Mouse (Mus musculus) cerebellum, adult 2 months (tissue): ENCODE data around the gene Hap1. TPM values are rescaled to one million over a fixed set of nuclear protein-coding genes. Genes with fewer than 3 reads are reported as not detected.
"Not testable (repeated sequence)": the region's sequence is repeated elsewhere in the genome, so short reads cannot be mapped to it uniquely, and the experiment has no call there.

ENCODE experiments used
- DNase-seq, 2 experiments: peaks; one replicate each; pipeline ENCODE4 v3.0.0; 2021
- H3K27ac ChIP-seq: fragments of 200-500 bp; 2 replicates; pipeline ENCODE4 v1.5.1; 2012; ENCODE audit warnings: low read length, control low read depth, inconsistent platforms; ENCODE audit not compliant: insufficient read depth
- H3K27me3 ChIP-seq: fragments of 200-500 bp; 2 replicates; pipeline ENCODE4 v1.6.1; 2012; ENCODE audit warnings: inconsistent platforms, mild to moderate bottlenecking, low read length, moderate library complexity; ENCODE audit not compliant: control insufficient read depth, insufficient read depth
- H3K4me1 ChIP-seq: fragments of 200-500 bp; 2 replicates; pipeline ENCODE4 v1.6.1; 2011; ENCODE audit warnings: low read length; ENCODE audit not compliant: control insufficient read depth, insufficient read depth
- H3K4me3 ChIP-seq: fragments of 200-500 bp; replicated peaks from 2 replicates; pipeline ENCODE3; 2011; ENCODE audit warnings: mild to moderate bottlenecking, low read depth, low read length, control low read depth; ENCODE audit not compliant: insufficient read depth
- CTCF ChIP-seq: fragments of 200-500 bp; IDR thresholded peaks from 2 replicates; pipeline ENCODE4 v1.5.1; 2011; ENCODE audit warnings: low read depth, mild to moderate bottlenecking, control low read depth, low read length, moderate library complexity, borderline replicate concordance; ENCODE audit not compliant: insufficient read depth
- POLR2A ChIP-seq: fragments of 200-500 bp; IDR thresholded peaks from 2 replicates; pipeline ENCODE4 v1.6.1; 2011; ENCODE audit warnings: low read length, control low read depth, borderline replicate concordance; ENCODE audit not compliant: insufficient read depth
- WGBS: fragments of 180-500 bp; shearing (Covaris S2); methylation state at CpG from one replicate; pipeline ENCODE4 v1.1.7; 2018; 5-methylcytosine and 5-hydroxymethylcytosine counted together
- polyA plus RNA-seq: library from polyadenylated mRNA; depleted of rRNA; stranded (reverse); fragments of >200 nt; gene quantifications from 2 replicates; pipeline ENCODE4 v1.2.3, GENCODE M21; 2012

Hap1 gene
- polyA plus RNA-seq, 1 experiment = 107 TPM

DNA sequence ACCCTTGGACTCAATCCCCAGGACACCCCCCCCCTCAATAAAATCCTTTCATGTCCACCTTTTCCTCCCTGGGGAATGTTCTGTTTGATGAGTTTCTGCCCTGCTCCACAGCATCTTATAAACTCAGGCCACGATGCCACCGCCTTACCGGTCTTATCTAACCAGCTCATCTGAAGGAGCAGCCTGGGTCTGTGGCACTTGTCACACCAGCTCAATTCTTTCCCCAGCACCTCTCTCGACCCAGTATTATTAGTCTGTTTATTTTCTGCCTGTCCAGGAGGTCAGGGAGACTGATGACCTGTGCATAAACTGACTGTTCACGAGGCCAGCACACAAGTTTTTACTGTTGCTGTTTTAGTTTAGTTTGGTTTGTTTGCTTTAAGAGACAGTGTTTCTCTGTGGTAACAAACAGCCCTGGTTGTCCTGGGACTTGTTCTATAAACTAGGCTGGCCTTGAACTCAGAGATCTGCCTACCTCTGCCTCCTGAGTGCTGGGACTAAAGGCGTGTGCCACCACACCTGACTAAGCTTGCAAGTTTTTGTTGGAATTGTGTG, 38.0 kb downstream of the Hap1 start:
- no peaks in the 10 kb centered on the region for H3K4me1 ChIP-seq
- no peak overlapping the region for H3K4me3 ChIP-seq
- no peak overlapping the region for H3K27ac ChIP-seq
- 79% methylated on average over 6 of the region's 6 CpGs for WGBS
- H3K27me3 ChIP-seq = no peaks in the 10 kb centered on the region
- no peak for DNase-seq
- TF ChIP-seq CTCF (no peak), POLR2A (no peak)

DNA sequence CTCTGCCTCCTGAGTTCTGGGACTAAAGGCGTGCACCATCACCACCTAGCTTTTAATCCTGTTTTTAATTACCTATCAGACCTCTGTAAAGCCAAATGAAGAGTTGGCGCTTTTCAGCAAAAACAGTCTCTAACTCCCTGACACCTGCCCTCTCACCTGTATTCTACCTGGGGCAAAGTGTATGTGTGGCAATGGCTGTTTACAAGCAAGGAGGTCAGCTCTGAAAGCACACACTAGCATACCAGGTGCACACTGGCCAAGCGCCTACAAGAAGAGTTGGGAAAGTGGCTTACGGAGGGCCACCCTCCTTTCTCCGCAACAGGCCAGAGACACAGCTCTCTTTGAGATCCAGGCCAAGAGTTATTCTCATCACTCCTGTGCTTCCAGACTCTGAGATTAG, 40.5 kb downstream of the Hap1 start:
- H3K4me1 ChIP-seq = peaks cover 3% of the 10 kb centered on the region; the same call in 1 of the 2 replicates
- TF ChIP-seq POLR2A (no peak), CTCF (no peak)
- H3K4me3 ChIP-seq = no peak overlapping the region
- no peak overlapping the region for H3K27ac ChIP-seq
- no peaks in the 10 kb centered on the region for H3K27me3 ChIP-seq
- DNase-seq = no peak
- 90% methylated on average over 5 of the region's 5 CpGs for WGBS

DNA sequence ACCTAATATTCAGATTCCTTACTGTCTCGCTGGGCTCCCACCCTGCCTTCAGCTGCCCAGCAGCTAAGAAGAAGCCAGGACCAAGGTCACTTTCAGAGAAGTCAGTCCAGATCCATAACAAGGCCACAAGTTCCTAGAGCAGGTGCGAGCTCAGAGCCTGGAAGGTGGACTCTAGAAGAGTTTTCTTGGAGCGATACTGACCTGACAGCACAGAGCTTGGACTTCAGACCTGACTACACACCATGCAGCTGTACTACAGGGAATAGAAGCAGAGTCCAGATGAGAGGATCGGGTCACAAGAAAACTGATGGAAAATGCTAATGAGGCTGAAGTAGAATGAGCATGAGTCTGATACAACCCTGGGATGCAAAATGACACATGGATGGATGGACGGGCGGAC, 42.5 kb downstream of the Hap1 start:
- Histone ChIP-seq H3K4me3 (no peak overlapping the region), H3K4me1 (peaks cover 3% of the 10 kb centered on the region; the same call in 1 of the 2 replicates), H3K27ac (no peak overlapping the region), H3K27me3 (no peaks in the 10 kb centered on the region)
- TF ChIP-seq CTCF (no peak), POLR2A (no peak)
- 89% methylated on average over 6 of the region's 6 CpGs for WGBS
- DNase-seq = no peak

DNA sequence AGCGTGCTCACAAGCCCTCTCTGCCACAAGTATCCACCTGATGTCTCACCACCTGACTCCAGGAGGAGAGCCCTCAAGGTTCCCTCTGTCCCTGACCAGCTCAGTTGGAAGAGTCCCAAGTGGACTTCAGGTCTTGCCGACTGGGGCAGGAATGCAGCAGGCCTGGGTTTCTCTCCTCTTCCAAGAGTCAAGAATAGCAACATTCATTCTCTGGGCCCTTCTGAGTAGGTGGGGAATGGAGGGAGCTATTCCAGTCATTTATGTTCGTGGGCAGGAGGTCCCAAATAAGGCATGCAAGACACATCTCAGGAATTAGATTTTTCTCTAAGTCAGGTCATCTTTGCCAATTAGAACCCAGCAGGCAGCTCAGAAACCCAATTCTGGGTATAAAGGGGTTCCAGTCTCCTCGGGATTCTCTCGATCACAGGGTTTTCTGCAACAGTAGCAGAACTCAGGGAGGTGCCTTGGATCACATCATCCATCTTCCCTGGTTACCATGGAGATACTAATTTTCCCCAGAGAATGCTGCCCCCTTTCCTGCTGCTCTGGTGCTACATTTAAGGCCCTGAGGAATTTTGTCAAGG, 43.7 kb downstream of the Hap1 start:
- 16% methylated on average over 5 of the region's 5 CpGs for WGBS
- TF ChIP-seq POLR2A (no peak), CTCF (no peak)

DNA sequence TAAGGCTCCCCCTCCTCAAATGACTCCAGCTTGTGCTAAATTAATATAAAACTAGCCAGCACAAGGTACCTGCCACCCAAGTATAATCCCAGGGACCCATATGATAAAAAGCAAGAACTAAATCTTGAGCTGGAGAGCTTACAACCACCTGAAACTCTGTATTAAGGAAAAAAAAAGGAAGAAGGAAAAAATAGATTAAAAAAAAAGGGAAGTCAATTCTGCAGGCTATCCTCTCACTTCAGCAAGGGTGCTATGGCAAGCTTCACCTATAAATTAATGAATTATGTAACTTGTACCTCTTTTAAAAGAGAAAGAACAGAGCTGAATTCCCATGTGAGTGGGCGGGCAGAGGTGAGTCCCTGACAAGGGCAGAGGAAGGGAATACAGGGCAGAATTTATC, 44.3 kb downstream of the Hap1 start:
- H3K4me3 ChIP-seq = no peak overlapping the region
- no peaks in the 10 kb centered on the region for H3K27me3 ChIP-seq
- TF ChIP-seq POLR2A = no peak
- no peak for TF ChIP-seq CTCF
- H3K4me1 ChIP-seq = peaks cover 3% of the 10 kb centered on the region; the same call in 1 of the 2 replicates
- WGBS = 100% methylated on average over 1 of the region's 1 CpGs
- DNase-seq = no peak
- H3K27ac ChIP-seq = no peak overlapping the region

More for the DNA sequence above, 43.7 kb downstream of the Hap1 start:
- Histone ChIP-seq H3K27me3 (no peaks in the 10 kb centered on the region), H3K4me1 (peaks cover 3% of the 10 kb centered on the region; the same call in 1 of the 2 replicates), H3K27ac (no peak overlapping the region), H3K4me3 (no peak overlapping the region)
- DNase-seq = no peak

DNA sequence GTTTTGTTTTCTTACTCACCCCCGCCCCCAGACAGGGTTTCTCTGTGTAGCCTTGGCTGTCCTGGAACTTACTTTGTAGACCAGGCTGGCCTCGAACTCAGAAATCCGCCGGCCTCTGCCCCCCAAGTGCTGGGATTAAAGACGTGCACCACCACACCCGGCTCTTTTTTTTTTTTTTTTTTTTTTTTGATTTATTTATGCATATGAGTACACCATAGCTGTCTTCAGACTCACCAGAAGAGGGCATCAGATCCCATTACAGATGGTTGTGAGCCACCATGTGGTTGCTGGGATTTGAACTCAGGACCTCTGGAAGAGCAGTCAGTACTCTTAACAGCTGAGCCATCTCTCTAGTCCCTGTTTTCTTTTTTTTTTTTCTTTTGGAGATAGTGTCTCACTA, 47.3 kb downstream of the Hap1 start:
- not testable (repeated sequence) for DNase-seq, H3K27ac ChIP-seq, H3K4me1 ChIP-seq, H3K4me3 ChIP-seq, H3K27me3 ChIP-seq
- WGBS = 85% methylated on average over 6 of the region's 6 CpGs

DNA sequence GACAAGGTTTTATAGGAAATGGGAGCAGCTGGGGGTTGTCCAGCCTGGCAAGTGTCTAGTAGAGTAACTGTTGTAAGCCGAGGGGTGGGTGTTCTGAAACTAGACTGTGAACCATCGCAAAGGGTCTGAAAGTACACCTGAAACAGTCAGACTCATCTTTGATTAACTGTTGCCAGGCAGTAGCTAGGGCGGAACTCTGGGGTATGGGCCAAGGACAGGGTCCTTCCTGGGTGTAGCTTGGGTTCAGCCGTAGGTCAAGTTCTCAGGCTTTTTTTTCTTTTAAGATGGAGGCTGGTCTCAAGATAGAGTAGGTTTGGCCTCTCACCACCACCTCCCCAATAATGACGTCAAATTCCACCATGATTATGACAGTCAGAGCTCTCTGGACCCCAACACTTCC, 48.0 kb downstream of the Hap1 start:
- no peaks in the 10 kb centered on the region for H3K27me3 ChIP-seq
- H3K4me1 ChIP-seq = peaks cover 3% of the 10 kb centered on the region; the same call in 1 of the 2 replicates
- no peak for DNase-seq
- H3K4me3 ChIP-seq = no peak overlapping the region
- 94% methylated on average over 5 of the region's 5 CpGs for WGBS
- no peak overlapping the region for H3K27ac ChIP-seq
- no peak for TF ChIP-seq POLR2A
- no peak for TF ChIP-seq CTCF

DNA sequence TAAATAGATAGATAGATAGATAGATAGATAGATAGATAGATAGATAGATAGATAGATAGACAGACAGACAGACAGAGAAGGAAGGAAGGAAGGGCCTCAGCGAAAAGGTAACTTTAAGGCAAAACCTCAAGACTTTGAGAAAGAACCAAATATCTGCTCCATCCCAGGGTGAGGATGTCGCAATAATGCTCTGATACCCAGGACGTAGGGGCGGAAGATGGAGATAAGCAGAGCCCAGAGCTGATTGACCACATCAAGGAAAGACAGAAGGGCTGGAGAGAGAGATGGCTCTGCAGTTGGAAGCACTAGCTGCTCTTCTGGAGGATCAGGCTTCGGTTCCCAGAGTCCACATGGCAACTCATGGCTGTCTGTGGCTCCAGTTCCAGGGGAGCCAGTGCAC, 54.6 kb downstream of the Hap1 start:
- no peaks in the 10 kb centered on the region for H3K27me3 ChIP-seq
- DNase-seq = no peak
- no peak overlapping the region for H3K4me3 ChIP-seq
- TF ChIP-seq CTCF = no peak
- no peak for TF ChIP-seq POLR2A
- no peak overlapping the region for H3K27ac ChIP-seq
- 88% methylated on average over 5 of the region's 5 CpGs for WGBS
- H3K4me1 ChIP-seq = no peaks in the 10 kb centered on the region

DNA sequence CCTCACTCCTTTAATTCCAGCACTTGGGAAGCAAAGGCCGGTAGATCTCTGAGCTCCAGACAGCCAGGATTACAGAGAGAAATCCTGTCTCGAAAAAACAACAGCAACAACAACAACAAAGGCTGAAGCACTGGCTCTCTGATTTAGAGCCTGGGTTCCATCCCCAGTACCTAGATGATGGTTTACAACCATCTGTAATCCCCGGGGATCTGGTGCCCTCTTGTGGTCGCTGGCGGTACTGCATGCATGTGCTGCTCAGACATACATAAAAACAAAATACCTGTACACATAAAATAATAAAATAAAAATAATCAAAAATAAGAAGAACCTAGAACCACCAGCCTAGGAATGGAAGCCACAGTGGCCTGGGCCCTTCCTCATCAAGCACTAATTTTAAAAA, 55.6 kb downstream of the Hap1 start:
- WGBS = 12% methylated on average over 5 of the region's 5 CpGs
- peak; percentile 37 to 69 for DNase-seq
- peak; percentile 85 for TF ChIP-seq CTCF
- no peak for TF ChIP-seq POLR2A
- Histone ChIP-seq H3K4me3 (no peak overlapping the region), H3K4me1 (no peaks in the 10 kb centered on the region), H3K27me3 (no peaks in the 10 kb centered on the region), H3K27ac (no peak overlapping the region)
